Mouse (Mus musculus) layer of hippocampus, postnatal 10 days (tissue): ENCODE results near the gene Dnajc7. TPM values are rescaled to one million over a fixed set of nuclear protein-coding genes. Genes with fewer than 3 reads are reported as not detected.
"Not testable (repeated sequence)": the region's sequence is repeated elsewhere in the genome, so short reads cannot be mapped to it uniquely, and the experiment has no call there.

ENCODE experiments used
- DNase-seq, 2 experiments: peaks; one replicate each; pipeline ENCODE4 v3.0.0; 2021; ENCODE audit warnings: low spot score in 2 of 2
- total RNA-seq, 2 experiments: library from RNA; stranded (reverse); gene quantifications; 2 replicates each; pipeline ENCODE4 v1.2.3; 2021

The Dnajc7 gene
- total RNA-seq, 2 experiments from 2014 or later: 250 to 255 TPM

- DNase-seq: not testable (repeated sequence)
Measured at GRCm38 (mm10) chr11:100582413-100582812, 37.6 kb downstream of the Dnajc7 start.

DNA sequence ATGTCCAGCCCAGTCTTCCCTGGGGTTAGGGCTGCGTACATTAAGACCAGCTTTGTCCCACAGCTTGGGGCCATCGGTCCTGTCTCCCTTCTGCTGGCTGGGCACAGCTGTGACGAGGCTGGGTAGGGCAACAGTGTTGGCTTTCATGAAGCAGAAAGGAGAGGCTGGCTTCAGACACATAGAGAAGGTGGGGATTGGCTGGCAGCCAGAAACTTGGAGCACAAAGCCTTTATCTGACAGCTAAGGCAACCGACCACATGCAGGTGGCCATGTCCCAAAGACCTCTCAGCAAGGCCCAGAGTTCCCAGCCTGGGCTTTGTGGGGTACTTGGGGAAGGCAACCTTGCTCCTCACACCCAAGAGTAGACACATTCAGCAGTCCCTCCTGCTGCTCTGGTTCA is 38.2 kb downstream of the Dnajc7 start:
- peak; percentile 59 to 66 for DNase-seq

GRCm38 (mm10) chr11:100580275-100580674 is 39.7 kb downstream of the Dnajc7 start:
- DNase-seq: no peak

GRCm38 (mm10) chr11:100579116-100579799 is 40.7 kb downstream of the Dnajc7 start:
- DNase-seq: no peak

DNA sequence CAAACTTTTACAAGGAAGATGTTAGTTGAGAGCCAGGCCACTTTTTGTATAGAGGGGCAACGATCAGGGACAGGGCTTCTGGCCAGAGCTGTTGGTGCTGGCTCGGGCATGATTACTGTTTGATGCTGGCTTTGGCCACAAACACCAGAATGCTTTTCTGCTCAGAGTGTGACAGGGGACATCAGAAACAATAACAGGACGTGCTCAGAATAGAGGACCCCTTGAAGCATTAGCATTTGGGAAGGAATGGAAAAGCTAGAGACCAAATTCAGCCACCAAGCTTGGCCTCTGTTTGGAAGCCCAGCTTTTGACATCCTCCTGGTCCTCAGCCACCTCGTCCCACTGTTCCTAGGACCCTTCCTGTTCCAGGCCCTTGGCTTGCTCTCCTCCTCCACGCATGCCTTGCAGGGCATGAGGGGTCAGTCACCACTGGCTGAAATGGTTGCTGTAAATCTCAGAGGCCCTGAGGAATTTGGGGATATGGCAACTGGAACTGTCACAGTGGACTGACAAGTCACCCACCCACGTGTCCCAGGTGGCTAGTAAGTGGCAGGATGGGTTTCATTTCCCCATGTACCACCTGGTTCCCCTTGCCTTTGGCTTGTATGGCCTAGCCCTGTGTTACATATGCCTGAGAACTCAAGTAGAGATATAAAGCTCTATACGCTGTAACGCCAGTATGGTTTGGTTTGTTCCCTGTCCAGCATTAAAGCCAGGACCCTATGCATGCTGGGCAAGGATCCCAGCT is 41.9 kb downstream of the Dnajc7 start:
- no peak for DNase-seq

GRCm38 (mm10) chr11:100576256-100576655 is 43.7 kb downstream of the Dnajc7 start:
- DNase-seq: no peak

- DNase-seq: peak in 1 of 2 experiments; percentile 47
Measured at GRCm38 (mm10) chr11:100575484-100575855, 44.5 kb downstream of the Dnajc7 start.

DNA sequence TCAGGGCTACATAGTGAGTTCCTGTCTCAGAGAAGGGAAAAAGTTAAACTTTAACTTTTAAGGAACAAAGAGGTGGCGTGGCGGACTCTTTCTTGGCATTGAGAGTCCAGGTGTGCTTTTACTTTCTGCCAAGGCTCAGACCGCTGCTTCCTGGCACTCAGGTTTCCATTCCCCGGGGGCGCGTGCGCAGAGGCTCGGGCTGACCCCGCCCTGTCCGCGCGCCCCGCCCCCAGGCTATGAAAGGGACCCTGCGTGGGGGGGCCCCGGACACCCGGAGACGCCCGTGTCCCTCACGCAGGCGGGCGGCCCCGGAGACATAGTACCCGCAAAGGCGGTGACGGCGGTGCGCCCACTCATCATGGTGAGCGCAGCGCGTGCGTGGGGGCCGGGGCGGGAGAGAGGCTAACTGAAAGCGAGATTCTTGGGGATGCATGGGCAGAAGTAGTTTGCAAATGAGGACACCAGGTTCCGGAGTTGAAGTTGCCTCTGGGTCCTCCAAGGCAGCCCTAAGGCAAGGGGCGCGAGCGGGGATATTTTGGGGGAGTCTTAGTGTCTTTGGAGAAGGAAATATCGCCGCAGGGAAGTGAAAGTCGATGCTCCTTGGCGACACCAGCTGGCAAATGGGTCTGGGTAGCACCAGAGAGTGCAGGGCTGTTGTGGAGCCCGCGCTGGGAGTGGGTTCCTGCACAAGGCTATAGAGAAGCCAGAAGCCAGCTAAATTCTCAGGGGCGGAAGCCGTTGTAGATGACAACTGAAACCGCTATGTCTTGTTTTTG is 45.1 kb downstream of the Dnajc7 start, which contains the start of gene Cnp:
Gene Cnp (plus strand): TSS at position 197 of the 776 bp plus-strand sequence.
- peak; percentile 60 to 77 for DNase-seq

GRCm38 (mm10) chr11:100574188-100574587 is 45.8 kb downstream of the Dnajc7 start:
- no peak for DNase-seq

- DNase-seq: no peak
Measured at GRCm38 (mm10) chr11:100571202-100571567, 48.8 kb downstream of the Dnajc7 start.

GRCm38 (mm10) chr11:100570430-100571201 is 49.4 kb downstream of the Dnajc7 start:
- DNase-seq: peak; percentile 84 to 87

DNA sequence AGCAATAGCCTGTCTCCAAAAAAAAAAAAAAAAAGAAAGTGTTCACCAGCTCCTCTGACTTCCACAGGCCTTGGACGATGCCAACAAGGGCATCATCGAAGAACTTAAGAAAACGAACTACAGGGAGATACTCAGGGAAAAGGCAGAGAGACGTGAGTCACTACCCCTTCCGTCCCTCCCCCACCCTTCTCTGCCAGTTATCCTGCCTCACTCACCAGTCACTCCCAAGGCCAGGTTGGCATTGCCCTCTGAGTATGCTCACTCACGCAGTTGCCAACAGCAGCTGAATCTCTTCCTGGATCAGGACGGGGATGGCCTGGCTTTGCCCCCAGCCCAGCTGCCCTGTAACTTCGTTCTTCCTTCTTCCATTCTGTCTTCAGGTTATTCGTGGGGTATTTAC is 50.2 kb downstream of the Dnajc7 start:
- no peak for DNase-seq

- DNase-seq: no peak
Measured at GRCm38 (mm10) chr11:100568692-100569091, 51.3 kb downstream of the Dnajc7 start.

- no peak for DNase-seq
Measured at GRCm38 (mm10) chr11:100567815-100568245, 52.1 kb downstream of the Dnajc7 start.

- no peak for DNase-seq
Measured at GRCm38 (mm10) chr11:100567229-100567628, 52.7 kb downstream of the Dnajc7 start.

DNA sequence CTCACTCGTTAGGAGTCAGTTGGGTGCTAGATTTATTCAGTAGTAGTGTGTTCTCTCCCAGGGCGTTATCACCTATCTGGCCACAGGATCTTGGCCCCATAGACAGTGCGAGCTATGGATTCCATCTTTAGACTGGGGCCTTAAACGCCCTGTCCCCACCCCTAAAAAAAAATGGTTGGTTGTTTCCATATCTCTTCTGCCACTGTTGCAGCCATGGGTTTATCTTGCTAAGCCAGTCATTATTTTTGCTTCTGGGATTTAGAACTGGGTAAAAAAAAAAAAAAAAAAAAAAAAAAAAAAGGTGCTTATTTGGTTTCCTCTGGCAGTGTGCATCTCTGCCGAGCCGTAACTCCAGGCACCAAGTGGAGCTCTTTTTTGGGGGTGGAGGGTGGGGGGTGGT is 55.3 kb downstream of the Dnajc7 start:
- no peak for DNase-seq

- peak; percentile 51 to 60 for DNase-seq
Measured at GRCm38 (mm10) chr11:100564297-100564696, 55.7 kb downstream of the Dnajc7 start.

DNA sequence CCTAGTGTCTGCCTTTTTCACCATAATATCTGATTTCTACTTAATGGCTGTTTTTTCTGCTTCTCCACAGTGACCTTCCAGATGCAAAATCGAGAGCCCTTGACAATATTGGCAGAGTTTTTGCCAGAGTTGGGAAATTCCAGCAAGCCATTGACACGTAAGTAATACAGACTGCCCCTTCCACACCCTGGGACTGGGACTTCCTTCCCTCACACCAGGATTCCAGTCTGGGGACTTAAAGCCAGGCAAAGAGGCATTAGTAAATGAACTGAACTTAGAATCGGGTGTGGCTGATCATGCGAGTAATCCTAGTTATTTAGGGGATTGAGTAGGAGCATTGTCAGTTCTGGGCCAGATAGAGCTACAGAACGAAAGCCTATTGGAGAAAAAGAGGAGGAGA is 58.2 kb downstream of the Dnajc7 start:
- DNase-seq: no peak

DNA sequence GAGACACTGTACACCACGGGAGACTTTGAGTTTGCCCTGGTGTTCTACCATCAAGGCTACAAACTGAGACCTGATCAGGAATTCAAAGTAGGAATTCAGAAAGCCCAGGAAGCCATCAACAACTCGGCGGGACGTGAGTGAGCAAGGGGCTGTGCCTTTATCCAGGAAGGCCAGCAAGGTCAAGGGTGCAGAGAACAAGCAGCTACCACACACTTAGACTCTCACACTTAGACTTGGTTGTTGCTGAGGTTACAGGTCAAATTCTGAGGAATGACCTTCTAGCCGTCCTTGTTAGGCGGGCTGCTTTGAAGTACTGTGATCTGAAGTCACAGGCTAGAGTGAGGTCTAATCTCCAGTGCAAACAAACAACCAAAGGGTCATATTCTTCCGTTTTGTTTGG is 60.5 kb downstream of the Dnajc7 start:
- DNase-seq: no peak

DNA sequence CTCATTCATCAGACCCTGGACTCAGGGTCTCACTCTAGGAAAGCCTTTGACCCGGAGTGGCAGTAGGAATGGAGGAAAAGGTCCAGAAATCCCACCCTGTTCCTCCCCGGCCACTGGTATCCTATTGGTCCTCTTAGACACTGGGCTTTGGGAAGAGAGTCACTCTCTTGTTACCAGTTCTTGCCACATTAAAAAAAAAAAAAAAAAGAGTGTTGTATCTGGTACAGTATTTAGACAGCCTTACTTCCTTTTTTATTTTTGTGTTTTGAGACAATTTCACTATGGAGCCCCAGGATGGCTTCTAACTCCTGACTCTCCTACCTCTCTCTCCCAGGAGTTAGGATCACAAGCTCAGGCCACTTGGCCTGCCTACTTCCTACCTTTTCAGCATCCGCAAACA is 62.4 kb downstream of the Dnajc7 start:
- no peak for DNase-seq

GRCm38 (mm10) chr11:100555583-100555982 is 64.4 kb downstream of the Dnajc7 start:
- peak; percentile 60 to 68 for DNase-seq
